Mouse (Mus musculus) heart, adult 2 months (tissue): ENCODE measurements around the gene Snd1. TPM values are rescaled to one million over a fixed set of nuclear protein-coding genes. Genes with fewer than 3 reads are reported as not detected.

Source experiments
- DNase-seq, 2 experiments: peaks; one replicate each; pipeline ENCODE4 v3.0.0; 2021
- H3K27ac ChIP-seq: fragments of 200-600 bp; 2 replicates; pipeline ENCODE4 v1.8.1; 2022
- H3K27me3 ChIP-seq: fragments of 200-500 bp; 2 replicates; pipeline ENCODE4 v1.6.1; 2012; ENCODE audit warnings: mild to moderate bottlenecking, low read length, inconsistent platforms, mixed read lengths; ENCODE audit not compliant: control insufficient read depth, insufficient read depth
- H3K36me3 ChIP-seq: fragments of 200-500 bp; 2 replicates; pipeline ENCODE4 v1.6.1; 2012; ENCODE audit warnings: low read length, inconsistent platforms; ENCODE audit not compliant: control insufficient read depth, insufficient read depth
- H3K4me1 ChIP-seq: fragments of 200-500 bp; 2 replicates; pipeline ENCODE4 v1.6.1; 2011; ENCODE audit warnings: low read length; ENCODE audit not compliant: control insufficient read depth, insufficient read depth
- H3K4me3 ChIP-seq: fragments of 200-600 bp; 2 replicates; pipeline ENCODE4 v1.8.1; 2022
- H3K79me2 ChIP-seq: fragments of 200-500 bp; replicated peaks from 2 replicates; pipeline ENCODE4 v1.6.1; 2012; ENCODE audit warnings: mild to moderate bottlenecking, inconsistent platforms, low read length, moderate library complexity, mixed read lengths; ENCODE audit not compliant: control insufficient read depth, insufficient read depth
- H3K9ac ChIP-seq: fragments of 200-500 bp; 2 replicates; pipeline ENCODE4 v1.6.1; 2012; ENCODE audit warnings: low read depth, mild to moderate bottlenecking, control low read depth, inconsistent platforms, low read length, mixed read lengths
- CTCF ChIP-seq: fragments of 200-600 bp; IDR thresholded peaks from 2 replicates; pipeline ENCODE4 v1.8.1; 2022; ENCODE audit warnings: antibody characterized with exemption, mild to moderate bottlenecking, moderate library complexity
- EP300 ChIP-seq: fragments of 200-500 bp; IDR thresholded peaks from 2 replicates; pipeline ENCODE4 v1.6.1; 2011; ENCODE audit warnings: low read depth, low read length, control low read depth; ENCODE audit not compliant: insufficient read depth
- POLR2A ChIP-seq: fragments of 200-500 bp; IDR thresholded peaks from 2 replicates; pipeline ENCODE4 v1.6.1; 2011; ENCODE audit warnings: mild to moderate bottlenecking, low read depth, low read length, control low read depth; ENCODE audit not compliant: insufficient read depth
- WGBS: fragments of 180-500 bp; shearing (Covaris S2); methylation state at CpG from one replicate; pipeline ENCODE4 v1.1.7; 2018; 5-methylcytosine and 5-hydroxymethylcytosine counted together
- intact Hi-C: fragments of 180-260 bp; cut with DNase I; formaldehyde crosslinking; loops from one replicate; pipeline ENCODE4 v1.15.1; 2025
- polyA plus RNA-seq: library from polyadenylated mRNA; depleted of rRNA; stranded (reverse); fragments of >200 nt; gene quantifications from 2 replicates; pipeline ENCODE4 v1.2.3, GENCODE M21; 2012
- total RNA-seq, 2 experiments: library from RNA; stranded (reverse); gene quantifications; 2 replicates each; pipeline ENCODE4 v1.2.3; 2021

The Snd1 gene
- total and polyA plus RNA-seq, 3 experiments = 39.9 to 74.1 (median 62.4) TPM

DNA sequence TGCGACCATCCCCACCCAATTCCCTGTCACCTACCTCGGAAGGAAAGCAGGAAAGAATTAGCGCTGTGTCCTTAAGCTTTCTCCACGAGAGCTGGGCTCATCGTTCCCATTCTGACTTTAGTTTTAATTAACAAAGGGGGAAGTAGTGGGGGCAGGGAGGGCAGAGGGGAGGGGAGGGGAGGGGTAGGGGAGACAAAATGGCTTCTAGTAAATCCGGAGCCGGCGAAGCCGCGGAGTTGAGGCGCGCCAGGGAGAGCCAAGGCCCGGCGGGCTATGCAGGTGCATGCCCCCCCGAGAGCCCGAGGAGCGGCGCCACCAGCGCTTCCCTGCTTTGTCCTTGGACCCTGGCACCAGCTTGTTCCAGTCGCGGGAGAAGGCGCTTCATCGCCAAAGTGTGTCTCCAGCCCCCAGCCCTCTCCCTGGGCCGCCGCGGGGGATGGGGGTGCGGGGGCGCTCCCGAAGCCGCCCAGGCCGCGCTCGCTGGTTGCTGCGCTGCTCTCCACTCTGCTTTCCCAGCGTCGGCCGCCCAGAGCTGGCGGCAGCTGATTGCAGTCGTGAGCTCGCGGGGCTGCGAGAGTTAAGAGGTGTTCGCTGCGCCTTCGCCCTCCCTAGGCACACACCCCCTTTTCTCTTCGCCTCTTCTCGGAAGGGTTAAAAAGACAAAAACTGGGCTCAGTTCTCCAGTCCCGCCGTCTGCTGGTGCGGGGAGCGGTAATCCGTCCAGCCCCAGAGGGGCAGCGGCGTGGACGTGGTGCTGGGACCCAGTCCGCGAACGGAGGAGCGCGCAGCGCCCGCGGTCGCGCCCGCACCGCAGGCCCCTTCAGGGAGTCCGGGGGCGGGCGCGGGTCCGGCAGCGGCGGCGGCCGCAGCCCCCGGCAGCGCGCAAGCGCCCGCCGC, 357.2 kb downstream of the Snd1 start:
- Histone ChIP-seq H3K27me3 (peaks cover 2% of the 10 kb centered on the region; the same call in 1 of the 2 replicates), H3K36me3 (no peaks in the 10 kb centered on the region), H3K9ac (peak overlapping the region; percentile 51), H3K27ac (no peak overlapping the region), H3K4me1 (peaks cover 2% of the 10 kb centered on the region; the same call in 1 of the 2 replicates), H3K4me3 (peak overlapping the region; percentile 68), H3K79me2 (no peaks in the 10 kb centered on the region)
- intact Hi-C loops = loop anchor here (5.0 kb wide), 1 partner anchor 410 kb away; the partner anchor contains the start of gene Arf5
- no peak for TF ChIP-seq EP300
- no peak for TF ChIP-seq POLR2A
- TF ChIP-seq CTCF = no peak
- DNase-seq = peak; percentile 29 to 40
- WGBS = 3% methylated on average over 82 of the region's 82 CpGs

DNA sequence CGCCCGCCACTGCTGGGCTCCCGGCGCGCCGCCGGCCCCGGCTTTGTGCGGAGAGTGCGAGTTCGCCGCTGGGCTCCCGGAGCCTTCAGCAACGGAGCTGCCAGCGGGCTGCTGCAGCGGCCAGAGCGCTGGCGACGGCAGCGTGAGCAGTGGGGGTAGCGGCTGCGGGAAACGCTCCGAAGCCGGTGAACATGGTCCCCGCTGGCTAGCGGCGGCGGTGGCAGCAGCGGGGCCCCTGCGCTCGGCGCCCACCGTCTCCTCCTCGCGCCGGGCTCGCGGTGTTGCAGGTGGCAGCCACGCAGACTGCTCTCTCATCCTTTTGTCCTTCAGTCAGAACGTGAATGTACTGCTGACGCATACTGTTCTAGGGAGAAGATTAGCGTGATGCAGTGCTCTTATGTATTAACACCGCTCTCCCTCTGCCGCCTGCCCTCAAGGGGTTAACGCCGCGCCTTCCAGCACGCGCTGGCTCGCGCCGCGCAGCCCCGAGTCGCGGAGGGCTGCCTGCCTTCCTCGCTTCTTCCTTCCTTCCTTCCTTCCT, 357.9 kb downstream of the Snd1 start:
- Histone ChIP-seq H3K27me3 (peaks cover 2% of the 10 kb centered on the region; the same call in 1 of the 2 replicates), H3K36me3 (no peaks in the 10 kb centered on the region), H3K9ac (peak overlapping the region; percentile 67), H3K79me2 (no peaks in the 10 kb centered on the region), H3K4me3 (peak overlapping the region; percentile 68), H3K27ac (no peak overlapping the region), H3K4me1 (peaks cover 2% of the 10 kb centered on the region; the same call in 1 of the 2 replicates)
- WGBS = 1% methylated on average over 58 of the region's 58 CpGs
- TF ChIP-seq EP300 = no peak
- TF ChIP-seq POLR2A = no peak
- peak; percentile 40 for TF ChIP-seq CTCF
- intact Hi-C loops = loop anchor here (5.0 kb wide), 1 partner anchor 411 kb away; the partner anchor contains the start of gene Arf5
- DNase-seq = peak; percentile 37 to 60

DNA sequence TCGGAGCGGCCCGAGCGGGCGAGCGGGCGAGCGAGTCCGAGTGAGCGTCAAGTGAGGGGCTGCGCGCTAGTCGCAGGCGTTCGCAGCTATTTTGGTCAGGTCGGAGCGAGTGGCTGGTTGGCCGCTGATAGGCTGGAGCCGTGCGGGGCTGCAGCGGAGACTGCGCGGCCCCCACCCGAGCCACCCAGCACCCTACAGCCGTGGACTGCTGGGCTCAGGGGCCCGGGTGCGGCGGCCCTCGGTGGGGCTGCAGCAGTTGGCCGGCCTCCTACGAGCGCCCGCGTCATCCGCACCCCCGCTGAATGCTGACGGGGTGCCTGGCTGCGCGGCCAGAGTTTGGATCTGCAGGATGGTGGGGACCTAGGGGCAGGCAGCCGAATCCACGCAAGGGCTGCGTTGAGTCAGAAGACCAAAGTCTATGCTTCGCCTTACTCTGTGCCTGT, 358.5 kb downstream of the Snd1 start:
- Histone ChIP-seq H3K27me3 (peaks cover 2% of the 10 kb centered on the region; the same call in 1 of the 2 replicates), H3K9ac (peak overlapping the region; percentile 53), H3K79me2 (no peaks in the 10 kb centered on the region), H3K4me3 (peak overlapping the region; percentile 68), H3K36me3 (no peaks in the 10 kb centered on the region), H3K4me1 (peaks cover 2% of the 10 kb centered on the region; the same call in 1 of the 2 replicates), H3K27ac (no peak overlapping the region)
- peak; percentile 52 to 54 for DNase-seq
- intact Hi-C loops = loop anchor here (5.0 kb wide), 1 partner anchor 411 kb away; the partner anchor contains the start of gene Arf5
- TF ChIP-seq CTCF (no peak), EP300 (no peak), POLR2A (no peak)
- 7% methylated on average over 36 of the region's 43 CpGs for WGBS

DNA sequence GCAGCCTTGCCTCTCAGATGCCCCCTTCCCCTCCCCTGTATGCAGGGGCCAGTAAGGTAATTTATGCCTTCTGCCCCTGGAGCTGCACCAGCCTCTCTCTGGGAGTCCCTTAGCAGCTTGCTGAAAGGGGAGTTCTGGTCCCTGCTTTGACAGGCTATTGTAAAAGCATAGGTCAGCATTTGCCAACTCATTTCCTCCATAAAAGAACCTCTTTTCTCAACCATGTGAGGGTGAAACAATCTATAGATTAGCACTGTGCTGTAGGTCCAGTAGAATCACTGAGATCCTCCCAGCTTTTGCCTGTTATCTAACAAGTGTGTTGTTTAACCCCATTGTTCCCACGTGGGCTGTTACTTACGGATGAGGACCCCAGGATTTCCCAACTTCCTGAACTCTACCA, 359.1 kb downstream of the Snd1 start:
- intact Hi-C loops = loop anchor here (5.0 kb wide), 1 partner anchor 412 kb away; the partner anchor contains the start of gene Arf5
- 95% methylated on average over 2 of the region's 2 CpGs for WGBS

DNA sequence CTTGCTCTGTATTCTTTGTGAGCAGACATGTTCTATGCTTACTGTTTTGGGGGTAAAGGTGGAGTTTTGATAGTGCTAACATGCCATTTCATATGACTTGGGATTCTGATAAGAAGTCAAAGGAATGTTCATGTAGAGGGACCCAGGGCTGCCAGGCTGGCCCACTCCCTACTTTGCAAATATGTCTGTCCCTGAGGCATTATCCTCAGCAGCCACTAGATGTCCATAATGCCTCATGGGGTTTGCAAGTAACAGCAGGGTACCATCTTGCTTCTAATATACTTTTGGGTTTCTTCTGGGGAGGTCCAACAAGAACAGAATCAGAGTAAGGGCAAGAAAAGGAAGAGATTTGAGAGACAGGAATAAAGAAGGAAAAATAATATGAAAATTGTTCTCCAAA, 361.7 kb downstream of the Snd1 start:
- Histone ChIP-seq H3K36me3 (no peaks in the 10 kb centered on the region), H3K27ac (no peak overlapping the region), H3K4me1 (peaks cover 3% of the 10 kb centered on the region; the same call in 1 of the 2 replicates), H3K27me3 (no peaks in the 10 kb centered on the region), H3K4me3 (no peak overlapping the region), H3K79me2 (no peaks in the 10 kb centered on the region), H3K9ac (no peak overlapping the region)
- DNase-seq = no peak
- TF ChIP-seq EP300 = no peak
- peak; percentile 57 for TF ChIP-seq CTCF
- intact Hi-C loops = no loop called here

More for the DNA sequence above, 359.1 kb downstream of the Snd1 start:
- H3K27me3 ChIP-seq = peaks cover 2% of the 10 kb centered on the region; the same call in 1 of the 2 replicates
- no peaks in the 10 kb centered on the region for H3K36me3 ChIP-seq
- no peak overlapping the region for H3K27ac ChIP-seq
- H3K4me3 ChIP-seq = no peak overlapping the region
- no peak overlapping the region for H3K9ac ChIP-seq
- TF ChIP-seq EP300 = no peak
- TF ChIP-seq POLR2A = no peak
- no peak for TF ChIP-seq CTCF
- H3K4me1 ChIP-seq = peaks cover 2% of the 10 kb centered on the region; the same call in 1 of the 2 replicates
- H3K79me2 ChIP-seq = no peaks in the 10 kb centered on the region
- DNase-seq = no peak
